Mouse (Mus musculus): ENCODE data around the gene Cbfa2t3.

Cbfa2t3 gene

GRCm38 (mm10) chr8:122686879-122687278 is 12.0 kb downstream of the Cbfa2t3 start:
- no peak for DNase-seq (ENCODE audit: low read depth)

GRCm38 (mm10) chr8:122685097-122685861 is 13.6 kb downstream of the Cbfa2t3 start:
- DNase-seq (ENCODE audit: low read depth) = no peak

GRCm38 (mm10) chr8:122682820-122683219 is 16.1 kb downstream of the Cbfa2t3 start:
- no peak for DNase-seq (ENCODE audit: low read depth)

- DNase-seq (ENCODE audit: low read depth) = no peak
Observed at GRCm38 (mm10) chr8:122680171-122680570, 18.7 kb downstream of the Cbfa2t3 start.

GRCm38 (mm10) chr8:122679325-122679920 is 19.5 kb downstream of the Cbfa2t3 start:
- DNase-seq (ENCODE audit: low read depth) = no peak

- no peak for DNase-seq (ENCODE audit: low read depth)
Observed at GRCm38 (mm10) chr8:122678896-122679210, 20.1 kb downstream of the Cbfa2t3 start.

GRCm38 (mm10) chr8:122678061-122678895 is 20.6 kb downstream of the Cbfa2t3 start:
- no peak for DNase-seq (ENCODE audit: low read depth)

GRCm38 (mm10) chr8:122677481-122678021 is 21.4 kb downstream of the Cbfa2t3 start:
- DNase-seq (ENCODE audit: low read depth) = no peak

- no peak for DNase-seq (ENCODE audit: low read depth)
Observed at GRCm38 (mm10) chr8:122676621-122677480, 22.1 kb downstream of the Cbfa2t3 start.

GRCm38 (mm10) chr8:122675596-122676420 is 23.1 kb downstream of the Cbfa2t3 start:
- DNase-seq (ENCODE audit: low read depth) = no peak

GRCm38 (mm10) chr8:122674999-122675398 is 23.9 kb downstream of the Cbfa2t3 start:
- no peak for DNase-seq (ENCODE audit: low read depth)

- no peak for DNase-seq (ENCODE audit: low read depth)
Observed at GRCm38 (mm10) chr8:122673989-122674388, 24.9 kb downstream of the Cbfa2t3 start.

- DNase-seq (ENCODE audit: low read depth) = no peak
Observed at GRCm38 (mm10) chr8:122671894-122672293, 27.0 kb downstream of the Cbfa2t3 start.

- no peak for DNase-seq (ENCODE audit: low read depth)
Observed at GRCm38 (mm10) chr8:122670718-122671117, 28.2 kb downstream of the Cbfa2t3 start.

GRCm38 (mm10) chr8:122670001-122670400 is 28.9 kb downstream of the Cbfa2t3 start:
- no peak for DNase-seq (ENCODE audit: low read depth)

GRCm38 (mm10) chr8:122669370-122669769 is 29.5 kb downstream of the Cbfa2t3 start:
- no peak for DNase-seq (ENCODE audit: low read depth)

GRCm38 (mm10) chr8:122667854-122668253 is 31.1 kb downstream of the Cbfa2t3 start:
- DNase-seq (ENCODE audit: low read depth) = no peak

GRCm38 (mm10) chr8:122666827-122667226 is 32.1 kb downstream of the Cbfa2t3 start:
- DNase-seq (ENCODE audit: low read depth) = no peak

GRCm38 (mm10) chr8:122666338-122666764 is 32.6 kb downstream of the Cbfa2t3 start:
- no peak for DNase-seq (ENCODE audit: low read depth)

GRCm38 (mm10) chr8:122665667-122666316 is 33.1 kb downstream of the Cbfa2t3 start:
- DNase-seq (ENCODE audit: low read depth) = no peak

All from c-Kit-positive CD71-negative TER-119-negative erythroid progenitor cells, embryonic 14.5 days (primary cell).